Mouse (Mus musculus): ENCODE results near the gene Atat1.
A peak's percentile ranks its signal among the peaks of the same experiment; 100 is the strongest.

The Atat1 gene

DNA sequence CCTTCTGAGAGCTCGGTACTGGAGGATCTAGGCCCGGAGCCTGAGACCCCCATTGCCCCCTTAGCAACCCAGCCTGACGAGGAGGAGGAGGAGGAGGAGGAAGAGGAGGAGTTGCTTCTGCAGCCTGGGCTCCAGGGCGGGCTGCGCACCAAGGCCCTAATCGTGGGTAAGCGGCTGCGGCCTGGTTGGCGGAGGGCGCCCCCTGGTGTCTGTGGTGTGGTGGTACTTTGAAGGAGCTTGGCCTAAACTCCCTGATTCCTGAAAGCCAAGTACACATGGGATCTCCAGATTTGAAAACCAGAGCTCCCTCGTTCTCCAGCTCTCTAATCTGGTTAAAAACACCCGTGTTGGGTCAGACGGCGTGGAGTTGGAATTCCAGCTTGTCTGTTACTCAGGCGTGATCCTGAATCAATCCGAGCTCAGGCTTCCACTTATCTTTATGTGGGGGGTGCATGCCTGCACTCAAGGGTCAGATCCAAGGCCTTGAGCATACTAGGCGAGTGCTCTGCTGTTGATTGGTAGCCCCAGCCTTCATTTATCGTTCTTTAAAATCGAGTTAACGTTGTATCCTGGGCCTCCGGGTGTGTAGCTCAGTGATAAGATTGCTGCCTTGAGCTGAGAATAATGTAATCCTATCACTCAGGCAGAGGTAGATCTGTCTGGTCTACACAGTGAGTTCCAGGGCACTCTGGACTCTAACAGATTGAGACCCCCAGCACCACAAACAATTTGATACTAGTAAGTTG, 35.9 kb downstream of the Atat1 start:
- peak; percentile 78 to 89 for DNase-seq (ENCODE audit: low spot score in 2 of 2)

- DNase-seq (ENCODE audit: low spot score in 2 of 2) = peak in 1 of 2 experiments; percentile 59
These were observed 38.8 kb downstream of the Atat1 start for GRCm38 (mm10) chr17:35870884-35871696.

- peak; percentile 51 to 53 for DNase-seq (ENCODE audit: low spot score in 2 of 2)
These were observed 39.6 kb downstream of the Atat1 start for GRCm38 (mm10) chr17:35870151-35870883.

DNA sequence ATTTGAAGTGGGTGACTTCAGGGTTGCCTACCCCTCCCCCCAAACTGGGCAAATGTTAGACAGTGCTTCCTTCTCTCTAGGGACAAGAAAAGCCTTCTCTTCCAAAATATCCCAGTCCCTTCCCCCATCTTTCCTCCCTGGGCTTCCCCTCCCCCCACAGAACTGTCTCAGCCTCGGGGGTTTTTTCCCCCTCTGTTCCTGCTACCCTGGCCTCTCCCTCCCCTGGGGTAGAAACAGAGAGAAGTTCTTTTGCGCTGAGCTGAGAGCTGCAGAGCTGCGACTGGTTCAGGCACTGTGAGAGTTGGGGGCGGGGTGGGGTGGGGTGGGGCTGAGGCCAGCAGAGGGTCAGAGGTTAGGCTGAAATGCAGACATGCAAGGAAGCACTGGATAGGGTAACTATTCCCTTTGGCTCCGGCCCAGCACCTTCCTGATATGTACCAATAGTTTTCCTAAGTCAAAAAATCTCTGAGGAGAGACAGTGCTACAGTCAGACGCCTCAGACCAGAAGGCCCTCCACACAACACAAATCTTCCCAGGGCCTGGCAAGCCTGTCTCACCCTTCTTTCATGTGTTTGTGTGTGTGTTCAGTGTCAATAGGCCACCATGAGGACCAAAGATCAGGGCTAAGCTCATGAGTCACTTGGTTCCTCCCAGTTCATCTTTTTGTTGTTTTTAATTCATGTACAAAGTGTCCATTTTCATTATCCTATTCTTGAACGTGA, 40.4 kb downstream of the Atat1 start:
- DNase-seq (ENCODE audit: low spot score in 2 of 2) = no peak

- DNase-seq (ENCODE audit: low spot score in 2 of 2) = no peak
These were observed 40.9 kb downstream of the Atat1 start for GRCm38 (mm10) chr17:35868961-35869345.

GRCm38 (mm10) chr17:35868165-35868820, 41.6 kb downstream of the Atat1 start:
- no peak for DNase-seq (ENCODE audit: low spot score in 2 of 2)

DNA sequence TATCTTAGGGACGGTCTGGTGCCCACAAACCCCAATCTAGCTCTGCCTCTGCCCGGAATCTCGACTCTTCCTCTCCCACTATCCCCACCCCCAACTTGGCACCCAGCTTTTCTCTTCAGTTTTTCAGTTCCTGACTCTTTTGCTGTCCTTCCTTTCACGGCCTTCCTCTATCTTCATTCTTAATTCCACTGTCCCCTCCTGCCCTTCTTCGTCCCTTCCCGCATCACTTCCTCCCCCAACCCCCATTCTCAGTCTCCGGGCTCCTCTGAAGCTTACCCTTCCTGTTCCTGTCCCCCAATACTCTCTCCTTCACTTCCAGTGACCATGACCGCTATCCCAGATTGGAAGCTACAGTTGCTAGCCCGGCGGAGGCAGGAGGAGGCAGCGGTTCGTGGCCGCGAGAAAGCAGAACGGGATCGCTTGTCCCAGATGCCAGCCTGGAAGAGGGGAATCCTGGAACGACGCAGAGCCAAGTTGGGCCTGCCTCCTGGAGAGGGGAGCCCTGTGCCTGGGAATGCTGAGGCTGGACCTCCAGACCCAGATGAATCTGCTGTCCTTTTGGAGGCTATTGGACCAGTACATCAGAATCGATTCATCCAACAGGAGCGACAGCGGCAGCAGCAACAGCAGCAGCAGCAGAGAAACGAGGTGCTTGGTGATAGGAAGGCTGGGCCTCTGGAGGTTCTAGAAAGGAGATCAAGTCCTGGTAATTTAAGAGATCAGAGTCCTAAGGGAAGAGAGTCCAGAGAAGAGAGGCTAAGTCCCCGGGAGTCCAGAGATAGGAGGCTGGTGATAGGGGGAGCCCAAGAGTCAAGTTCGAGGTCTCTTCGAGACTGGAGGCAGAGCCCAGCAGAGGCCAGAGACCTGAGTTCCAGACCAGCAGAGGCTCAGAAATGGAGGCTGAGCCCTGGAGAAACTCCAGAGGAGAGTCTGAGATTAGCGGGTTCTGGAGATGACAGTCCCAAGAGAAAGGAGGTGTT, 42.7 kb downstream of the Atat1 start:
- DNase-seq (ENCODE audit: low spot score in 2 of 2) = peak; percentile 44 to 62

DNA sequence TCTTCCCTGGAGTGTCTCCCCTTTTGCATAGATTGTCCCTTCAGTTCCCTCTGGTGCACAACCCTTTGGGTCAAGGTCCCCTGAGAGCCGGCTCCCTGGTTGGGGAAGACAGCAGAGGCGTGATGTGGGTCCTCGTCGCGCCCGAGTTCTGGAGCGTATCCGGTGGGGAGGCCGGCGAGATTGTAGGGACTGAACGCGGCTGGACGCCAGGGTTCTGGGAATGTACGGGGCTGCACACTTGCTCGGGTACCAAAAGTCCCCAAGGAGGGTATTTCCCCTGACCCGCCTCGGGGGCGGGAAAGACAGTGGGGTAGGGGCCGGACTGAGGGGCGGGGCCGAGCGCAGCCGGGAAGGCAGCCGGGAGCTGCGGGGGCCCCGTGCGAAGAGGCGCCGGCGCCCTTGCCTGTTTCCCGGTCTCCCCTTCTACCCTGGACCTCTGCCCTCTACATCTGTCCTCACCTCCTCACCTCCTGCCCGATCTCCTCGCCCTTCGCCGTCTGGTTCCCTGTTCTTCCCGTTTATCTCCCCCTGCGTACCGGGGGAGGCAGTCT, 43.5 kb downstream of the Atat1 start:
- peak; percentile 34 to 45 for DNase-seq (ENCODE audit: low spot score in 2 of 2)

DNA sequence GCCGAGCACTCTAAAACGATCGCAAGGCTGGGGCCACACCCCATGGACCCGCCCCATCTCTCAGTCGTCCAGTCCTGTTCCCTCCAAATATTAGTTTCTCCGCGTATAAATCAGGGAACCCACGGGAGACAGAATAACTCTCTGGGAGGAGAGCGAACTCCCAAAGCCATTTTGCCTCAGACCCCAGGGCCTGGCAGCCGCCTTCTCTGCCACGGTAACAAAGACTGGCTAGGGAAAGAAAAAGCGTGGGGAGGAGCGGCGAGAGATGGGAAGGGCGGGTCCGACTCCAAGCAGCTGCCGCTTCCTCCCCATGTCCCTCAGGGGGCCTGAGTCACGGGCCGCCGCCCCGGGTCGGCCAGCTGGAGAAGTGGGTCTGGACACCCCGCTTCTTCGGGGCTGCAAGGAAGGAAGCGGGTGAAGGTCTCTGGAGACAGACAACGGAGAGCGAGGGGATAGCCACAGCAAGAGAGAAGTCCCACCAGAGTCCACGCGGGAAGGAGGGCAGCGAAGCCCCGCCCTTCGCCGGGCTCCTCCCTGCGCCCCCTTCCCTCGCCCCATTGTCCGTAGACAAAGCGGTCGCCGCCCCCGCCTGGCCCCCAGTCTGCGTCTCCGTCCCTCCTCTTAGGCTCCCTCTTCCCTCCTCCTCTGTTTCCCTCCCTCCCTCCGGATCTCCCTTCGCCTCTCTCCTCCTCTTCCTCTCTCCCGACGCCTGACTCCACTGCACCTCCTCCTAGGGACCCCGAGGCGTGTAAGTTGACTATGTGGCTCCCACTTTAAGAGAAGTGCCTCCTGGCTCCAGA, 44.2 kb downstream of the Atat1 start, which contains the start of gene Ppp1r18:
Gene Ppp1r18 (plus strand): TSS at position 113 of the 800 bp plus-strand sequence.
- DNase-seq (ENCODE audit: low spot score in 2 of 2) = peak; percentile 43 to 56

- DNase-seq (ENCODE audit: low spot score in 2 of 2) = no peak
These were observed 45.0 kb downstream of the Atat1 start for GRCm38 (mm10) chr17:35864832-35865353.

DNA sequence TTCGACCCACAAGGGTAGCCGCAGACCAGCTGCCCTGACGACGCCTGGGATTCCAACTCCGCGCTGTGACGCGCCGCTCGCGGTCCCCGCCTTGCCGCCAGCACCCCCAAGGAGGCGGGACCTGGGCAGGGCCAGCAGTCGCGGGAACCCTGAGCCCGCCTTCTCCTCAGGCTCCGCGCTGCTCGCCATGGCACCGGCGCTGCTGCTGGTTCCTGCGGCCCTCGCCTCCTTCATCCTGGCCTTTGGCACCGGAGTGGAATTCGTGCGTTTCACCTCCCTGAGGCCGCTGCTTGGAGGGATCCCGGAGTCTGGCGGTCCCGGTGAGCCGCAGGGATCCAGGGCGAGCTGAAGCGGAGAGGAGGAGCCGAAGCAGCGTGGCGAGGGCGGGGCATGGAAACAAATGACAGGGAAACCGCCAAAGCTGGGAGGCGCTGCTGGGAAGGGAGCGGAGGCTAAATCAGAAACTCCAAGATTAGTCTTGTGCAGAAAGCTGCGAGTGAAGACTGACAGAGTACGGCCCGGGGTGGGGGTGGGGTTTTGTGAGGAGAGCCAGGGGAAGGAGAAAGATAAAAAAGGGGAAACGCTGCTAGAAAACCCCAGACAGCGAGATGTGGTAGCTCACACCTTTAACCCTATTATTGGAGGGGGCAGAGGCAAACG, 48.5 kb downstream of the Atat1 start, which contains the start of gene Nrm:
Gene Nrm (plus strand): TSS at position 121 of the 660 bp plus-strand sequence.
- DNase-seq (ENCODE audit: low spot score in 2 of 2) = peak; percentile 72 to 82

GRCm38 (mm10) chr17:35860831-35861197, 49.1 kb downstream of the Atat1 start:
- no peak for DNase-seq (ENCODE audit: low spot score in 2 of 2)

GRCm38 (mm10) chr17:35859835-35860234, 50.0 kb downstream of the Atat1 start:
- DNase-seq (ENCODE audit: low spot score in 2 of 2) = no peak

DNA sequence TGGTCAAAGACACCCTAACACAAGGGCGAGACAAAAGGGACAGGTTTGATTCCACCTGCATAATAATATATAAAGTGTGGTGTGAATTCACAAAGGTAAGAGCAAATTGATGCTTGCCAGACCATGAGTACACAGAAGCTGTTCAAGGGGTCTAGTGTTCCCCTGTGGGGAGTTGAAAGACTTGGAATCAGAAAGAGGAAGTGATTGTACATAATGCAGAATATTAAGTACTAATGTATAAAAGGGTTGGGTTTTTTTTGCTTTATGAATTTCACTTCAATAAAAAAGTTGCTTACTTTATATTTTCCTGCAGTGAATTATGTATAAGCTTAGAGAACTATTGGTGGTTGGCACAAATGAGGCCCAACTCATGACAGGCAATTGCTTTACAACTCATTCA, 50.5 kb downstream of the Atat1 start:
- no peak for DNase-seq (ENCODE audit: low spot score in 2 of 2)

GRCm38 (mm10) chr17:35850974-35851373, 58.9 kb downstream of the Atat1 start:
- DNase-seq (ENCODE audit: low spot score in 2 of 2) = no peak

- DNase-seq (ENCODE audit: low spot score in 2 of 2) = no peak
These were observed 61.8 kb downstream of the Atat1 start for GRCm38 (mm10) chr17:35848112-35848511.
